Mouse (Mus musculus) cortical plate, adult 2 months (tissue): ENCODE measurements at regions not wholly inside any gene's neighbourhood (a gene's known extent, or its start where the extent isn't known, plus 50 kb on each side); places are given as distances from the start of the nearest gene placed in this dataset.
"Not testable (repeated sequence)": the region's sequence is repeated elsewhere in the genome, so short reads cannot be mapped to it uniquely, and the experiment has no call there.

Experiments
- H3K27ac ChIP-seq: fragments of 200-500 bp; 2 replicates; pipeline ENCODE4 v1.5.1; 2012; ENCODE audit warnings: low read length, control low read depth, inconsistent platforms; ENCODE audit not compliant: insufficient read depth
- H3K4me1 ChIP-seq: fragments of 200-500 bp; 2 replicates; pipeline ENCODE4 v1.6.1; 2011; ENCODE audit warnings: low read length; ENCODE audit not compliant: control insufficient read depth, insufficient read depth
- H3K4me3 ChIP-seq: fragments of 200-500 bp; 2 replicates; pipeline ENCODE4 v1.5.1; 2011; ENCODE audit warnings: mild to moderate bottlenecking, low read length, control low read depth; ENCODE audit not compliant: insufficient read depth
- CTCF ChIP-seq: fragments of 200-500 bp; IDR thresholded peaks from 2 replicates; pipeline ENCODE4 v1.5.1; 2011; ENCODE audit warnings: mild to moderate bottlenecking, control low read depth, low read length; ENCODE audit not compliant: insufficient read depth; ENCODE audit errors: extremely low read depth
- POLR2A ChIP-seq: fragments of 200-500 bp; IDR thresholded peaks from 2 replicates; pipeline ENCODE4 v1.6.1; 2011; ENCODE audit warnings: mild to moderate bottlenecking, low read length, control low read depth; ENCODE audit not compliant: insufficient read depth; ENCODE audit errors: extremely low read depth

GRCm38 (mm10) chr10:22460386-22460785 is 100.0 kb downstream of the Raet1d start:
- H3K4me1 ChIP-seq, H3K27ac ChIP-seq, H3K4me3 ChIP-seq: not testable (repeated sequence)

DNA sequence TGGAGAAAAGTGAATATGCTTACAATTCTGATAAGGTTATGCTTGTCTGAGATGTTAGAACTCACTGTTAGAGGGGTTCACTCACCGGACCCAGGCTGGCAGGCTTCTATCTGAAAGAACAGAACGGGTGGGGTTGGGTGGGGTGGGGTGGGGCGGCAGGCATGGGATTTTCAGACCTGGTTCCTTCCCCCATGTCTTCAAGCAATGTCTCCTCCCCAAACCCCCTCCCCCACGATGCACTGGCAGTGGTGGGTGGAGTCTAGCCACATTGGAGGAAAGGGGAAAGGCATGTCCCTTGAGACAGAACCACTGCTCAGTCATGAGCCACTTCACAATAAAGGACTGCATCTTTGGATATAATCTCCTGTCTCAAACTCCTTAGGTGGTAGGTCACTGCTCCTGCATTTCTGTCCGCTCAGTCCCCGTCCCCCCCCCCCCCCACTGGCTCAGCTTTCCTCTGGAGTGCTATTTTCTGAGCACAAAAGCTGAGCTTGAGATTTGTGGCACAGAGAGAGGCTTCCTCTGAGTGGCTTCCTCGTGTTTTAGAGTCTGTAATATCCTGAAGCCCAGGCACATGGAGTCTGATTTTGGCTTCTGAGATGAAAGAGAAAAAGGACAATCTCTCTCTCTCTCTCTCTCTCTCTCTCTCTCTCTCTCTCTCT is 100.6 kb downstream of the Raet1d start:
- H3K4me1 ChIP-seq, H3K27ac ChIP-seq, H3K4me3 ChIP-seq: not testable (repeated sequence)

DNA sequence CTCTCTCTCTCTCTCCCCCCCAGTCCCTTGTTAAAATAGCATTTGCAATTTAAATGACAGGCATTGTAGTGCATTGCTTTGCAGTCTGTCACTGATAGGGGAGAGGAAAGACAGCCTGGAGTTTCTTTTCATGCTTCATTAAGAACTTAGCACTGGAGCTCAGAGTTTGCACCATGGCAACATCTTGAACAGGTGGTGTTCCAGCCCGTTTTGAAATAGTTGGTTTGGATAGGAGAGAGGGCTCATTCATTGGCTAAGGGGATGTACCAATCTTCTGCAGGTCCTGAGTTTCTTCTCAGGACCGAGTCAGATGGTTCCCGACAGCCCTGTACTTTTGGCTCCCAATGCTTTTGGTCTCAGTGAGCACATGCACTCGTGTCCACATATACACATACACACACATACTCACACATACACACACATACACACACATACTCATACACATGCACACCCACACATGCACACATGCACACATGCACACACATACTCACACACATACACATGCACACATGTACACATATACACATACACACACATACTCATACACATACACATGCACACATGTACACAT is 101.2 kb downstream of the Raet1d start:
- H3K4me3 ChIP-seq, H3K4me1 ChIP-seq, H3K27ac ChIP-seq: not testable (repeated sequence)

GRCm38 (mm10) chr10:22471722-22472330 is 111.5 kb downstream of the Raet1d start:
- H3K4me1 ChIP-seq, H3K27ac ChIP-seq, H3K4me3 ChIP-seq: not testable (repeated sequence)

- not testable (repeated sequence) for H3K27ac ChIP-seq, H3K4me3 ChIP-seq, H3K4me1 ChIP-seq
- peak; percentile 82 for TF ChIP-seq CTCF
Observed at GRCm38 (mm10) chr10:22479860-22480259, 119.5 kb downstream of the Raet1d start.

DNA sequence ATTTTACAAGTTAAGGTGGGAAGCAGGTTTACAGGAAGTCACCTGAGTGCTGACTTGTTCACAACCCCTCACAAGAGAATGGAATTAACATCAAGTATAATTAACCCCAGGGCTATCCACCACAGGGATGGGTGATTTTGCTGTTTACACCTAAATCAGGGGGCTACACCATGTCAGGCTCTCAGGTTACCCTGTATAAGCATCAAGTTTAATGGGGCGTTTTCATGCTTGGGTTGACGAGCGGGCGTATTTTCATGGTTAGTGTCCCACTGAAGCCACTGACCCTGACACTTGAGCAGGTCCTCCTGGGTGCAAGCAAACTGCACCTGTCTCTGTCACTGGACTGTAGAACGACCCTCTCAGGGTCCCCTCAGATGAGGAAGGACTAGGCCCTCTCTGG is 126.7 kb downstream of the Raet1d start:
- not testable (repeated sequence) for H3K4me3 ChIP-seq, H3K27ac ChIP-seq

DNA sequence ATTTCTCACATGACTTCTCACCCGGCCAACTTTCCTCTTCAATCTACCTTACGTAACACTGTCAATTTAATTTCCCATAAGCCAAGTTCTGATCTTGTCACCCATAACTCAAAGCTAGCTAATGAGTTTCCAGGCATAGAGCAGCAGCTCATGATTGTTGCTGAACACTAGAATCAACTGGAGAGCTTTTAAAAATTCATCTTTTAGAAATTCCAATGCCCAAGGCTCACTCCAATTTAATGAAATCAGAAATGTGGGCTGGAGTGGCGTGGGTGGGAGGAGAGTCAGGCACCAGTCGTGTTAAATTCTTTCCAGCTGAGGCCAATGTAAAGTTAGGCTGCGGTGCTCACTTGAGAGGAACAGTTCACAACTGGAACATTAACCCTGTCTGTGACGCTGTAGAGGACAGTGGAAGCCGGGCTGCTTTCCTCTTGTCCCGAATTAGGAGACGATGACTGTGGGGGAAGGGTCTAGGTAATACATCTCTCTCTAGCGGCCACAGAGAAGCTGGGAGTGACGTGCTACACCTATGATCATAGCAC is 131.5 kb downstream of the Raet1d start:
- not testable (repeated sequence) for H3K4me3 ChIP-seq, H3K4me1 ChIP-seq, H3K27ac ChIP-seq

More for the DNA sequence above, 126.7 kb downstream of the Raet1d start:
- not testable (repeated sequence) for H3K4me1 ChIP-seq

GRCm38 (mm10) chr10:22495975-22496496 is 135.7 kb downstream of the Raet1d start:
- Histone ChIP-seq H3K27ac (no peak overlapping the region), H3K4me3 (no peak overlapping the region), H3K4me1 (no peaks in the 10 kb centered on the region)
- TF ChIP-seq POLR2A = no peak
- TF ChIP-seq CTCF = no peak
